Mouse (Mus musculus): ENCODE results near the gene Nsmce4a. TPM values are rescaled to one million over a fixed set of nuclear protein-coding genes. Genes with fewer than 3 reads are reported as not detected.

The Nsmce4a gene
- total and polyA plus RNA-seq, 3 experiments = 117 to 134 (median 129) TPM

- Histone ChIP-seq H3K4me3 (ENCODE audit: control insufficient read depth in 1 of 2, insufficient read depth in 1 of 2, low read depth in 2 of 2, low read length in 2 of 2) (no peak overlapping the region), H3K27me3 (ENCODE audit: control insufficient read depth in 1 of 2, insufficient read depth in 2 of 2, low read length in 2 of 2) (peaks cover 0 to 11% of the 10 kb centered on the region in 2 experiments; a peak in 2 of 4 replicates), H3K36me3 (ENCODE audit: control insufficient read depth in 1 of 2, insufficient read depth in 2 of 2, low read length in 2 of 2) (no peaks in the 10 kb centered on the region)
Measured at GRCm38 (mm10) chr7:130613973-130614372, 41.1 kb upstream of the Nsmce4a start.

GRCm38 (mm10) chr7:130606958-130607357 lies 34.0 kb upstream of the Nsmce4a start:
- H3K4me3 ChIP-seq (ENCODE audit: control insufficient read depth in 1 of 2, insufficient read depth in 1 of 2, low read depth in 2 of 2, low read length in 2 of 2) = no peak overlapping the region
- H3K9me3 ChIP-seq (replicated peaks; ENCODE audit: insufficient read depth, low read length) = no peaks in the 10 kb centered on the region
- no peak for DNase-seq (ENCODE audit: low read depth, low spot score)
- no peaks in the 10 kb centered on the region for H3K79me2 ChIP-seq (ENCODE audit: control insufficient read depth, insufficient read depth, low read length, poor library complexity)
- H3K4me1 ChIP-seq (ENCODE audit: control insufficient read depth in 1 of 2, insufficient read depth in 2 of 2, low read length in 2 of 2) = no peaks in the 10 kb centered on the region
- no peak overlapping the region for H3K27ac ChIP-seq (ENCODE audit: control insufficient read depth, low read depth, low read length)
- H3K27me3 ChIP-seq (ENCODE audit: control insufficient read depth in 1 of 2, insufficient read depth in 2 of 2, low read length in 2 of 2) = peaks cover 0 to 8% of the 10 kb centered on the region in 2 experiments; a peak in 1 of 4 replicates
- H3K9ac ChIP-seq (ENCODE audit: control insufficient read depth, low read depth, low read length, poor library complexity, severe bottlenecking) = no peak overlapping the region
- no peaks in the 10 kb centered on the region for H3K36me3 ChIP-seq (ENCODE audit: control insufficient read depth in 1 of 2, insufficient read depth in 2 of 2, low read length in 2 of 2)
- no peak for TF ChIP-seq MAX (IDR thresholded peaks at IDR 0.05; ENCODE audit: low read length)
- no peak for TF ChIP-seq CHD1 (IDR thresholded peaks at IDR 0.05; ENCODE audit: low read depth, low read length)
- TF ChIP-seq POLR2AphosphoS2 (IDR thresholded peaks at IDR 0.05; ENCODE audit: low read length) = no peak
- TF ChIP-seq EP300 (IDR thresholded peaks at IDR 0.05; ENCODE audit: low read depth in 1 of 2, low read length in 2 of 2) = no peak
- no peak for TF ChIP-seq RAD21 (IDR thresholded peaks at IDR 0.05; ENCODE audit: low read depth, low read length)
- no peak for TF ChIP-seq MAZ (IDR thresholded peaks at IDR 0.05; ENCODE audit: low read depth, low read length)
- TF ChIP-seq MYC (IDR thresholded peaks at IDR 0.05; ENCODE audit: low read depth, low read length) = no peak
- no peak for TF ChIP-seq JUND (IDR thresholded peaks at IDR 0.05; ENCODE audit: low read depth, low read length)
- TF ChIP-seq BHLHE40 (IDR thresholded peaks at IDR 0.05; ENCODE audit: borderline replicate concordance, low read depth, low read length) = no peak
- no peak for TF ChIP-seq MEF2A (IDR thresholded peaks at IDR 0.05; ENCODE audit: extremely low read depth, insufficient replicate concordance, low read depth, low read length, poor library complexity, severe bottlenecking)
- no peak for TF ChIP-seq MXI1 (IDR thresholded peaks at IDR 0.05; ENCODE audit: low read depth, low read length)

More at GRCm38 (mm10) chr7:130613973-130614372, 41.1 kb upstream of the Nsmce4a start:
- no peaks in the 10 kb centered on the region for H3K9me3 ChIP-seq (replicated peaks; ENCODE audit: insufficient read depth, low read length)
- TF ChIP-seq ZNF384 (IDR thresholded peaks at IDR 0.05; ENCODE audit: low read depth, low read length) (no peak), BHLHE40 (IDR thresholded peaks at IDR 0.05; ENCODE audit: borderline replicate concordance, low read depth, low read length) (no peak), ZMIZ1 (IDR thresholded peaks at IDR 0.05; ENCODE audit: low read depth, low read length) (no peak), MAX (IDR thresholded peaks at IDR 0.05; ENCODE audit: low read length) (no peak), TBP (IDR thresholded peaks at IDR 0.05; ENCODE audit: low read depth, low read length) (no peak), NELFE (IDR thresholded peaks at IDR 0.05; ENCODE audit: low read depth, low read length) (no peak), CHD1 (IDR thresholded peaks at IDR 0.05; ENCODE audit: low read depth, low read length) (no peak), JUND (IDR thresholded peaks at IDR 0.05; ENCODE audit: low read depth, low read length) (no peak), MXI1 (IDR thresholded peaks at IDR 0.05; ENCODE audit: low read depth, low read length) (no peak), MAZ (IDR thresholded peaks at IDR 0.05; ENCODE audit: low read depth, low read length) (no peak), GABPA (IDR thresholded peaks at IDR 0.05; ENCODE audit: low read depth, low read length) (no peak), MYB (IDR thresholded peaks at IDR 0.05; ENCODE audit: low read depth, low read length) (no peak), NRF1 (IDR thresholded peaks at IDR 0.05; ENCODE audit: insufficient read depth, low read depth, low read length, poor library complexity, severe bottlenecking) (no peak), POLR2A (IDR thresholded peaks at IDR 0.05; ENCODE audit: control insufficient read depth in 1 of 2, insufficient read depth in 1 of 2, low read depth in 1 of 2, low read length in 2 of 2, poor library complexity in 1 of 2) (no peak), USF2 (IDR thresholded peaks at IDR 0.05; ENCODE audit: borderline replicate concordance in 1 of 2, insufficient read depth in 1 of 2, low read depth in 1 of 2, low read length in 2 of 2) (no peak), ZC3H11A (IDR thresholded peaks at IDR 0.05; ENCODE audit: low read depth, low read length) (no peak), ZKSCAN1 (IDR thresholded peaks at IDR 0.05; ENCODE audit: low read depth, low read length) (no peak), CTCF (IDR thresholded peaks at IDR 0.05 in 2 of 3, conservative IDR thresholded peaks at IDR 0.05 in 1 of 3; ENCODE audit: control insufficient read depth in 1 of 3, insufficient read depth in 1 of 3, low read depth in 2 of 3, low read length in 3 of 3, poor library complexity in 1 of 3, severe bottlenecking in 1 of 3) (no peak), HCFC1 (IDR thresholded peaks at IDR 0.05; ENCODE audit: low read depth, low read length) (no peak)
- H3K4me1 ChIP-seq (ENCODE audit: control insufficient read depth in 1 of 2, insufficient read depth in 2 of 2, low read length in 2 of 2) = no peaks in the 10 kb centered on the region
- H3K27ac ChIP-seq (ENCODE audit: control insufficient read depth, low read depth, low read length) = no peak overlapping the region
- no peak for DNase-seq (ENCODE audit: low read depth, low spot score)
- H3K79me2 ChIP-seq (ENCODE audit: control insufficient read depth, insufficient read depth, low read length, poor library complexity) = no peaks in the 10 kb centered on the region
- no peak overlapping the region for H3K9ac ChIP-seq (ENCODE audit: control insufficient read depth, low read depth, low read length, poor library complexity, severe bottlenecking)

Measured in MEL (cell line).